Mouse (Mus musculus) heart, postnatal 0 days (tissue): ENCODE results near the gene Jakmip3. TPM values are rescaled to one million over a fixed set of nuclear protein-coding genes. Genes with fewer than 3 reads are reported as not detected.

Experiments used
- ATAC-seq: fragments of 200-750 bp; cut with Nextera tagmentation; 2 replicates; pipeline ENCODE4 v1.8.0; 2017; ENCODE audit warnings: low read depth, moderate number of reproducible peaks, moderate library complexity; ENCODE audit not compliant: insufficient read depth
- DNase-seq: peaks from one replicate; pipeline ENCODE4 v3.0.0-alpha.2; 2016; ENCODE audit warnings: low spot score
- H3K27ac ChIP-seq: fragments of 300-500 bp; sonication (generic); 2 replicates; pipeline ENCODE4 v1.5.1; 2014; ENCODE audit warnings: low read depth, mild to moderate bottlenecking
- H3K27me3 ChIP-seq: fragments of 300-500 bp; sonication (generic); 2 replicates; pipeline ENCODE4 v1.6.1; 2014; ENCODE audit warnings: low read length, mixed read lengths; ENCODE audit not compliant: control insufficient read depth, insufficient read depth
- H3K36me3 ChIP-seq: fragments of 300-500 bp; sonication (generic); replicated peaks from 2 replicates; pipeline ENCODE4 v1.6.1; 2014; ENCODE audit warnings: low read length, mixed read lengths; ENCODE audit not compliant: control insufficient read depth, insufficient read depth
- H3K4me1 ChIP-seq: fragments of 300-500 bp; sonication (generic); 2 replicates; pipeline ENCODE4 v1.6.1; 2014; ENCODE audit warnings: antibody characterized with exemption; ENCODE audit not compliant: control insufficient read depth, insufficient read depth
- H3K4me2 ChIP-seq: fragments of 300-500 bp; sonication (generic); 2 replicates; pipeline ENCODE4 v1.6.1; 2014; ENCODE audit warnings: low read depth, mild to moderate bottlenecking, low read length, moderate library complexity
- H3K4me3 ChIP-seq: fragments of 300-500 bp; sonication (generic); 2 replicates; pipeline ENCODE4 v1.5.1; 2014; ENCODE audit warnings: low read depth, low read length
- H3K9ac ChIP-seq: fragments of 300-500 bp; sonication (generic); replicated peaks from 2 replicates; pipeline ENCODE4 v1.6.1; 2014; ENCODE audit warnings: low read depth, low read length, mixed read lengths
- H3K9me3 ChIP-seq: fragments of 300-500 bp; sonication (generic); replicated peaks from 2 replicates; pipeline ENCODE4 v1.6.1; 2016; ENCODE audit warnings: low read length; ENCODE audit not compliant: control insufficient read depth
- CTCF ChIP-seq: IDR thresholded peaks from 2 replicates; pipeline ENCODE4 v1.5.1; 2016; ENCODE audit warnings: antibody characterized with exemption, control low read depth, low read depth
- EP300 ChIP-seq: IDR thresholded peaks from 2 replicates; pipeline ENCODE4 v1.6.1; 2016; ENCODE audit warnings: antibody characterized with exemption, low read depth
- WGBS: fragments of 180-500 bp; shearing (Covaris S2); extraction: QIAGEN DNeasy Blood & Tissue Kit; methylation state at CpG from one replicate; pipeline ENCODE4 v1.1.7; 2014; 5-methylcytosine and 5-hydroxymethylcytosine counted together
- polyA plus RNA-seq: library from polyadenylated mRNA; unstranded; fragments of >200 nt; fragmentation: Nextera tagmentation; extraction: Ambion mirVana; gene quantifications from 2 replicates; pipeline ENCODE4 v1.2.1, GENCODE M21; 2015
- total RNA-seq: library from RNA; depleted of rRNA; stranded (reverse); fragments of >200 nt; gene quantifications from 2 replicates; pipeline ENCODE4 v1.2.3, GENCODE M21; 2014; ENCODE audit warnings: low replicate concordance

Jakmip3 gene
- total and polyA plus RNA-seq, 2 experiments from 2014 or later: not detected

- WGBS: 3% methylated on average over 61 of the region's 61 CpGs
- H3K4me2 ChIP-seq: peak overlapping the region; percentile 68
- no peaks in the 10 kb centered on the region for H3K9me3 ChIP-seq
- TF ChIP-seq EP300 (no peak), CTCF (no peak)
- peak overlapping the region; percentile 49 for H3K4me3 ChIP-seq
- ATAC-seq (peak; percentile 35; the same call in 1 of the 2 replicates), DNase-seq (no peak)
- no peaks in the 10 kb centered on the region for H3K4me1 ChIP-seq
- H3K27ac ChIP-seq: no peak overlapping the region
- H3K9ac ChIP-seq: no peak overlapping the region
- no peaks in the 10 kb centered on the region for H3K36me3 ChIP-seq
- peaks cover 61% of the 10 kb centered on the region for H3K27me3 ChIP-seq
Observed at GRCm38 (mm10) chr7:139086195-139087158, 145.9 kb downstream of the Jakmip3 start.

- DNase-seq: no peak
- WGBS: 36% methylated on average over 2 of the region's 2 CpGs
Observed at GRCm38 (mm10) chr7:139087801-139088200, 147.3 kb downstream of the Jakmip3 start.

DNA sequence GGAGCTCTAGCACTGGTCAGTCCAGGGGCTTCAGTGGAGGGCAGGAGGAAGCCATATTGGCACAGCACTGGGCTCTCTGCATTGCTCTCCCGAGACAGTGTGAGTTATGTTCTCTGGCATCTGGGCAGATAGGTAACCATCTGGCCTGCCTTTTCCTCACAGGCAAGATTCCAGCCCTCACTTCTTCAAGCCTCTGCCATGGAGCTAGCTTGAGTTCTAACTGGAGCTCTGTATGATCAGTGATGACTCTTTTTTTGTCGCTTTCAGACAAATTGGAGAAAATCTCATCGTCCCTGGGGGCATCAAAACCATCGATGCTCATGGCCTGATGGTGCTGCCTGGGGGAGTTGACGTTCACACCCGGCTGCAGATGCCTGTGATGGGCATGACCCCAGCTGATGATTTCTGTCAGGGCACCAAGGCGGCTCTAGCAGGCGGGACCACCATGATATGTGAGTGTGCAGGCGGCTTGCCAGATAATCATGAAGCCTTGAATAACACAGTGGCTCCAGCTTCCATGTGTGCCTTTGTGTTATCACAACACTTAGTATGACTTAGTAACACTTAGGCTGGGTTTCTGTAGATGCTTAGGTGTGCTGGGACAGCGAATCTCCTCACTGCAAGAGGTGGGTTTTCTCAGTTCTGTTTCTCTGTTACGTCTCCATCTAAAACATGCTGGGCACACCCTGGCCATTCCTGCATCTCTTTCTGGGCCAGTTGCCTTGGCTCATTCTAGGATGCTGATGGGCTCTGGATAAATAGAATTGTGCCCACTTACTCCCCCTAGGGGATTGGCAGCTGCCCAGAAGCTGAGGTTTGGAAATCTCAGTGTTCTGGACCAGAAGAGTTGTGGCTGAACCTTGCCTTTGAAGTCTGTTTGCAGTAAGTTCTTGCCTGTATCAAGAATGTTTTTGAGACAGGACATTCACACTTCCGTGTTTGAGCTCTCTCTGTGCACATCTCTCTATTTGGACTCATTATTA lies 149.7 kb downstream of the Jakmip3 start:
- 69% methylated on average over 12 of the region's 12 CpGs for WGBS
- ATAC-seq: no peak
- H3K27ac ChIP-seq: no peak overlapping the region

More at GRCm38 (mm10) chr7:139087801-139088200, 147.3 kb downstream of the Jakmip3 start:
- no peak overlapping the region for H3K9ac ChIP-seq
- no peak overlapping the region for H3K27ac ChIP-seq
- ATAC-seq: no peak
- no peaks in the 10 kb centered on the region for H3K4me1 ChIP-seq
- no peak overlapping the region for H3K4me2 ChIP-seq
- H3K4me3 ChIP-seq: no peak overlapping the region
- TF ChIP-seq EP300: no peak
- TF ChIP-seq CTCF: no peak
- no peaks in the 10 kb centered on the region for H3K9me3 ChIP-seq
- H3K27me3 ChIP-seq: peaks cover 57% of the 10 kb centered on the region
- no peaks in the 10 kb centered on the region for H3K36me3 ChIP-seq

DNA sequence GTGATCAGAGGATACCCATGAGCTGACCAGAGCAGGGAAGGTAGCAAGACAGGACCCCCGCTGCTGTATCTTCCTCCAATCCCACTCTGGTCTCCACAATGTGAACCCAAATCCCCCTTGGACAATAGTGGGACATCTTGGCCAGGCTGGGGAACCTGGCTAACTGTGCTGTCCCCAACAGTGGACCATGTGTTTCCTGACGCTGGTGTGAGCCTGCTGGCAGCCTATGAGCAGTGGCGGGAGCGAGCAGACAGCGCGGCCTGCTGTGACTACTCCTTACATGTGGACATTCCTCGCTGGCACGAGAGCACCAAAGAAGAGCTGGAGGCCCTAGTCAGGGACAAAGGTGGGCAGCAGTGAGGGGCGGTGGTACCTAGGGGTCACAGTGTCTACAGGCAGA lies 151.2 kb downstream of the Jakmip3 start:
- ATAC-seq (no peak), DNase-seq (no peak)
- Histone ChIP-seq H3K9ac (no peak overlapping the region), H3K4me3 (no peak overlapping the region), H3K27ac (no peak overlapping the region), H3K36me3 (no peaks in the 10 kb centered on the region), H3K27me3 (peaks cover 29% of the 10 kb centered on the region), H3K4me1 (no peaks in the 10 kb centered on the region), H3K4me2 (no peak overlapping the region), H3K9me3 (no peaks in the 10 kb centered on the region)
- TF ChIP-seq EP300 (no peak), CTCF (no peak)
- WGBS: 84% methylated on average over 9 of the region's 9 CpGs

More for the DNA sequence above, 149.7 kb downstream of the Jakmip3 start:
- no peak for DNase-seq
- Histone ChIP-seq H3K4me1 (no peaks in the 10 kb centered on the region), H3K27me3 (peaks cover 44% of the 10 kb centered on the region), H3K4me3 (no peak overlapping the region), H3K36me3 (no peaks in the 10 kb centered on the region), H3K9me3 (no peaks in the 10 kb centered on the region), H3K9ac (no peak overlapping the region), H3K4me2 (no peak overlapping the region)
- TF ChIP-seq EP300 (no peak), CTCF (no peak)

DNA sequence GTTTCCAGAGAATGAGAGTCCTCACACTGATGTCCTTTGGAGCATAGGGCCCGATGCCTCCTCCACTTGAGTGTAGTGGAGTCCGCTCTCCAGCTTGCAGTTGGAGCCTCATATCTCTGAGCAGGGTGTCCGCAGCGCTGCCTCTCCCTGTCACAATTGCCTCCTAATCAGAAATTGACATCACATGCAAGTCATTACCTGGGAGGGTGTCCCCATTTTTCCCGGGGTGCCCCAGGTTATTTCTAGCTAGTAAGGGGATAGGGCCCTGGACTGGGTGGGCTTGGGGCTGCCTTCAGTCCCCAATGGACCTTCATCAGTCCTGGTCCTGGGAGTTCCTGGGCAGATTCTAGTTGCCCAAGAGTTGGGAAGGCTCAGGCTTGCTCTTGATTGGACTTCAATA lies 152.1 kb downstream of the Jakmip3 start:
- no peaks in the 10 kb centered on the region for H3K9me3 ChIP-seq
- H3K4me1 ChIP-seq: no peaks in the 10 kb centered on the region
- 73% methylated on average over 5 of the region's 5 CpGs for WGBS
- no peak for TF ChIP-seq CTCF
- no peak for TF ChIP-seq EP300
- ATAC-seq: no peak
- H3K4me2 ChIP-seq: no peak overlapping the region
- H3K27me3 ChIP-seq: peaks cover 19% of the 10 kb centered on the region
- H3K27ac ChIP-seq: no peak overlapping the region
- DNase-seq: no peak
- H3K36me3 ChIP-seq: no peaks in the 10 kb centered on the region
- no peak overlapping the region for H3K4me3 ChIP-seq
- no peak overlapping the region for H3K9ac ChIP-seq
